Mouse (Mus musculus) heart, postnatal 0 days (tissue): ENCODE measurements around the gene Tmem114.

ENCODE experiments used
- CTCF ChIP-seq: IDR thresholded peaks from 2 replicates; pipeline ENCODE4 v1.5.1; 2016; ENCODE audit warnings: antibody characterized with exemption, control low read depth, low read depth
- EP300 ChIP-seq: IDR thresholded peaks from 2 replicates; pipeline ENCODE4 v1.6.1; 2016; ENCODE audit warnings: antibody characterized with exemption, low read depth

DNA sequence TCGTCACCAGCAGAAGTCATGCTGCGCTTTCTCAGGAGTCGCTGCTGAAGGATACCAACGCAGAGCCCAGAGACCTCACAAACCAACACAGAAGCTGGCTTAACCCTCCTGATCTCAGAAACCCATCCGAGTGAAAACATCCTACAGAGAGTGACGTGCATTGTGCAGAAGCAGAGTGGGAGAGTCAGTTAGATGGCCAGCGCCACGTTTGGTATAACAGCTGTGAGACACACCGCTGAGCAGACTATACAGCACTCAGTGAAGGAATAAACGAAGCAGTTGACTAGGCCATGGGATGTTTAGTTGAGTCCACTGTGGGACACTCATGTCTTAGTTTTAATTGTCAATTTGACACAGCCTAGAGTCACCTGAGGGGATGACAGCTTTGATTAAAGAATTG lies 40.2 kb downstream of the Tmem114 start:
- TF ChIP-seq EP300 (no peak), CTCF (no peak)
